Mouse (Mus musculus) urinary bladder, postnatal 25 days (tissue): ENCODE data around the gene Anks1b.

ENCODE experiments used
- DNase-seq: peaks from one replicate; pipeline ENCODE4 v3.0.0; 2022; ENCODE audit warnings: low spot score

Anks1b gene

DNA sequence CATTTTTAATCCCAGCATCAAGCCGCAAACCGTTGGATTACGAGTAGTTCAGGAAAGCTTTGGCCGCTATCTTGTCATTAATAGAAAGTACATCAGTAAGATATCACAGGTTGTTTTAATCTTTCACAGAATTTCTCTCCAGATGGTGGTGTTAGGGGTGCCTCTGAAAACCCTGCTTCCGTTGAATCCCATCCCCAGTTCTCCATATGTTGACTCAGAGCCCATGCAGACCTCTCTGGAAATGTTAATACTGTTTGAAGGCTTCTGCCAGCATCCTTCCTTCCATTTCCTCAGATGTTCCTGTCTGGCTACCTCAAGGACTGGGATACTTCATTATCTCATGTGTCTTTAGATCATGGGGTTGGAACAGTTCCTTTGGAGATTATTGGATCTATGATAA is 940.0 kb downstream of the Anks1b start:
- DNase-seq = no peak

DNA sequence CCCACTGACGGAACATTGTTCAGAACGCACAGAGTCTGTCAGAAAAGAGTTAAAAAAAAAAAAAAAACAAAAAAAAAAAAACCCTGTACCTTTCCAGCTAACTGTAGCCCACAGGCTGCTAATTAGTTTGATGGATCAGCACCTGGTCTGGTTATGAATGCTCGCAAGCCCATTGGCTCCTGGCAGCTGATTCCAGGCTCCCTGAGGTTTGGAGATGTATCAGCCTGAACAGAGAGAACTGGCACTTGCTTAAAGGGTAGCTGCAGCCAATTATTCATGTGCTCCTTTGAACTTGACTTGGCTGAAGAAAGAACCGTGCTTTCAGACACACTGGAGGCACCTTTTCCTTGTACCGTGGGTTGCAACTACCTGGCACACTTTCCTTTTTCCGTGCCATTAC is 941.1 kb downstream of the Anks1b start:
- no peak for DNase-seq

DNA sequence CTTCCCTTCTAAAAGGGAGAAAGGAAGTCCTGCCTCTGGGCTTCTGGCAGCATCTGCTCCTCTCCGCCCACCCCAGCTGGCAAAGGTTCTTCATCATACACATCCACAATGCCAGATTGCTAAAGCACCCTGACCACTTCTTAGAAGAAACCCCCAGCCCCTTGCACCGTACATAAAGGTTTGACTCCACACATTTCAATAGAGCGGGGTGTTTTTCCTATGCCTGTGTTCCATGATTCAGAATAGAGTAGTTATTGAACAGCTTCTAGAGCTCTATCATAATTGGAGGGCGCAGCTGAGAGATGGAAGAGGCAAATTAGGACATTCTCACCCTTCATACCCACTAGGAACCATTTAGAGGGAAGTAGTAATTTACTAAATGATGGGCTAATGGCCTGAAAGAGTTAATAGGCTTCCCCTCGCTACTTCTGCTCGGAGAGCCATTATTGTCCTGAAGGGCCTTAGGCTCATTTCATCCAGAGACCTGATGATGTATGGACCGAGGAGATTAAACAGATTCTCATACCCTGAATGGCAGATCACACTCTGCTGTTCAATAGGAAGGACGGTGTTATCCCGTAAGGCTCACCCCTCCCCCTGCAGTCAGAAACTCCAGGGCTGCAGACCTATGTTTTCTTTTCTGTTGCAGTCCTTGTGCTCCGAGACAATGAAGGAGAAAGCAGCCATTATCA is 945.1 kb downstream of the Anks1b start:
- no peak for DNase-seq

DNA sequence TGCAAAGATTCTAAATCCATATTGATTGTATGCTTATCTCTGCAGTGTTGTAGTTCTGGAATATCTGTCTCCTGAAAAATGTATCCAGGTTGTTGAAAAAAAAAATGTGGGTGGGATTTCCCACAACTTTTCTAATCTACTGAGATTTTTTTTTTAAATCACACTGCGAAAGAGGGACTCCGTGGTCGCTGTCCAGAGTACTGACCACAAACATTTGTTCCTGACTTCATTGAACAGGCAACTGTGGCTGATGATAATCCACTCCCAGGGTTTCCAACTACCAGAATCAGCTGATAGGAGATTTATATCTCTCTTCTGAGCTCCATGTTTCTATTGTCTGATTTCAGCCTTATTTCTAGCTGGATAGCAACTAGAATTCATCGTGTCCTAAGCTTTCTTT is 950.1 kb downstream of the Anks1b start:
- DNase-seq = no peak

DNA sequence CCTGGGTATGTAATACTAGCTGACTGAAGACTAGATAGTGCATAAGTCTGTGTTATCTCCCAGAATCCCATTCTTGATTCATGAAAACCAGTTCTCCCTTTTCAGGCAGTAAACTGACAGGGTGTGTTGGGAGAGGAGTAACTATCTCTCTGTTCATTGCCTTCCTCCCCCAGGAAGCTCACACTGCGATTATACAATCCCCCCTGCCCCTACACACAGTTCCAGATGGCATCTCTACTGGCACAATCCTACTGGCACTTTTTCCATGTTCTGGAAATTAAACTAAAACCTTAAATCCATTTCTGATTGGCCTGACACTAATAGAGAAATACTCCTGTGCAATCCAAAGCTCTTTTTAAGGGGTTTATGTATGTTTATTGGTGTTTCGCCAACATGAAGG is 951.4 kb downstream of the Anks1b start:
- DNase-seq = no peak

DNA sequence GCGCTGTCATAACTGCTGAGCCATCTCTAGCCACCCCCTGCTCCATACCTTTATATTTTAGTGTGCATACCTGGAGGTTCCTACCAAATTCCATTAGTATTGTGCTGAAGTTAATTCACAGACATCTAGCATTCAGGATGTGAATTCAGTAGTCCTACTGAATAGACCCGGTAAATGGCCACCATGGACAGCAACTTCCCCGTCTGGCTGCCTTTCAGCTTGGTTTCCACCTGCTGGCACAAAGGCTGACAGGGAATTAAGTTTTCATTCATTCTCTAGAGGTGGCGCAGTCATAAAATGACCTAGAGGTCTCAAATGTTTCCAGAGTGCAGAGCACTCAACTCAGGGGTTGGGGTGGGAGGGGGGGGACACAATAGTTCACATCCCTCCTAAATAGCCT is 953.6 kb downstream of the Anks1b start:
- no peak for DNase-seq

DNA sequence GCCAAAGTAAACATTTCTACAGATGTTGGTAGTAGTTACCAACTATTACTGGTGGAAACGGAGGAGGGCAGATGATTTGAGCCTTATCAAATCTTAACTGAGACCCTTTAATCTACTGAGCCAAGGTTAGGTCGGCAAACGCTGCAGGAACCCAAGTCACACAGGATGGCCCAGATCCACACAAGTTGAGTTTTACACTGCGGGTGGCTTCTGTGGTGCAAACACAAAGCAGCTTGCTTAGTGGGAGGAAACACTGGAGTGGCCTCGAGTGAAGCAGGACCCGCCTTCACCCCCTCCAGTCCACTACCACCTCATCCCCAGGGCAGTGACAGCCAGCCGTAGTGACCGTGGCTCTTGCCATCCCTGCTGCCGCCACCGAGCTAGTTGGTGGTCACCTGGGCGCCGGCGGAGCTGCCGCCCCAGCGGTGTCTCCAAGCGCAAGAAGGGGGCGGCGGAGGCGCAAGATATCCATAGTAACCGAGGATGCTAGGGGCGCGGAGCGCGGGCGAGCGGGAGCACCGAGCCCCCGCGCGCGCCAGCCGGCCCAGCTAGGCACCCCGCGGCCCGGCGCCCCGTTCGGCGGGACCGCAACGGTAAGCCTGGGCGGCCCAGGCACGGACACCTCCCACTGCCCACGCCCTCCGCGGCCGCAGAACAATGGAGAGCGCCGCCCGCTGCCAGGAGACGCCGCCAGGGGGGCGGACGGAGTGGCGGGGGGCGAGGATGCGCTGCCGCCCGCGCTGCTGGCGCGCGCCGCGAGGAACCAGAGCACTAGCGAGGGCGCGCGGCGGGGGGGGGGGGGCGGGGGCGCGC is 955.5 kb downstream of the Anks1b start:
- DNase-seq = no peak

DNA sequence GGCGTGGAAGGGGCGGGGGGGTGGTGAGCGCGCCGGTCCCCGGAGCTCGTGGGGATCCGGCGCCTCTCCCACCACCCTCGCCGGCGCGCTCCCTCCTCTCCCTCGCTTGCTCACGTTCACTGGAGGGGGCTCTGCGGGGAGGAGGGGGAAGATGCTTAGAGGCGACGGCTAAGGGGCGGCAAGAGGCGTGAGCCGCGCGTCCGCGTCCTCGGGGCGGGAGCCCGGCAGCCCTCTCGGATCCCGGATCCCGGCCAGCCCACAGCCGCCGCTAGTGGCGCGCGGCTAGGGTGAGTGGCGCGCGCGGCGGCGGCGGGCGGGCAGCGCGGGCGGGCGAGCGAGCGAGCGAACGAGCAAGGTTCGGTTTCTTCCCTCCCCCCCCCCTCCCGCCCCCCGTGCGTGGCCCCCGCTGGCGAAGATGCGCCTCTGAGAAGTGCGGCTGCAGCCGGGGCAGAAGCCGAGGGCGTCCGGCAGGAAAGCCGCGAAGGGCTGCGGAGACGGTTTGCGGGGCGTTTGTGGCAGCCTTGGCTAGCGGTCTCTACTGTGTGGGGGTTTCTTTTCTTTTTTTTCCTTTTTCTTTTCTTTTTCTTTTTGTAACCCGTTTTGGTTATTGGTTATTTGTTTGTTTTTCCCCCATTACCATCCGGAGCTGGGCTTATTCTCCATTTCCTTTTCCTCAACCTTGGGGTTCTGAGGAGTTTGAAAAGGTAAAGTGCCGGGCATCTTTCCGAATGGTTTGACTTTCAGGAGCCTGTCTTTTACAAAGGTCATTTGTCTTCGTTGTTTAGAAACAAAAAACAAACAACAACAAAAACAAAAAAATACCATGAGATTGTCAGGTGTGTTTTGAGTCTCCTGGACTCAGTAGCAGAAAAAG is 956.3 kb downstream of the Anks1b start:
- DNase-seq = no peak

DNA sequence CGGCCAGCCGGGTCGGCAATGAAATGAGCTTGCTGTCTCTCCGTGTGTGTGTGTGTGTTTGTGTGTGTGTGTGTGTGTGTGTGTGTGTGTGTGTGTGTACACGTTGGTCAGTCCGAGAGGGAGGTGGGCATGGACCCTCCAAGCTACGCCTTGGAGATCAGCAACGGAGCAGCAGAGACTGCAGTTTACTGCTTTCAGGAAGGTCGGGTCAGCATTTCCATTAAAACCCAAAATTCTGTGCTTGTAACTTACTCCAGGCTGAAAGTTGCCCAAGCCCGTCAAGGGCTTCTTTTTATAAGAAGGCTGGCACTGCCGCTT is 956.9 kb downstream of the Anks1b start:
- DNase-seq = no peak

DNA sequence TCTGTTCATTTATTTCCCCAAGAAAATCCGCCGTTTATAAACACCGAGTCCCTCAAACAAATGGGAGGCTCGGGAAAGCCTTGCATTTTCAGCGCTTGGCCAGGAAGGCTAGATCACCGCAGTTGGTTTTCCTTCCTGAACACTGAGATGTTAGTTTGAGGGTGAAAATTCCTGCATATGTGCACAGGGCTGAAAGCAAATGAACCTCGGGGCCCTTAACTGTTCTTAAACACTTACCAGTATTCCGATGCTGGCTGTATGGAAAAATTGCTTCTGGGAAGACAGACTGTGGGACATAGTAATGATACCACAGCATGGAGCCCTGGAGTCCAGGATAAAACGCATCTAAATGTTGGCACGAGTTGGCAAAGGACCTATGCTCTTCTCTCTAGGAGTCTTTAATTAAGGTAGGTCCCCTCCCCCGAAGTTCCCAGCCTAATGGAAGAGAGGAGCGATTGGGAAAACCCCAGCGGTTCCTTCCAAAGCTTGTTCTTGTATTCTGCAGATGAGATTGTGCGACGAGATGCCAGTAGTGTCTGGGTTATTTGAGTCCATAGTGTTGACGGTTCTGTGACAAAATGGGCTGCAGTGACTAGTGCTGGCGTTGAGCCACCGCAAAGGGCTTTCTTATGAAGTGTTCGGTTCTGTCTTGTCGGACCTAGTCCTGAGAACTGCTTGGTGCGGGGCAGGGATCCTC is 957.4 kb downstream of the Anks1b start:
- no peak for DNase-seq

DNA sequence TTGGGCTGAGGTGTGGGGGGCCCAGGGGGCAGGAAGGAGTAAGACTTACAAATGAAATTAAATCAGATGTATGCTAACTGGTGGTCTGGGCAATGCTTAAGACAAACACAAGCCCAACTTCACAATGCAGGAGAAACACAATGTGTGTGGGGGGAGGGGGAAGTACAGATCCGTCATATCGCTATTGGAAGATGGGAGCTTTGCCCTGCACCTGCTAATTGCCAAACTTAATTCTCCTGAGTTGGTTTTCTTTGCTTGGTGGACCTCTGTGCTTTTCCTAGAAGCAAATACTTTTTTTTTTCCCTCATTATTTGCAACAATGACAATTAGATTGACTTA is 957.9 kb downstream of the Anks1b start:
- DNase-seq = no peak

DNA sequence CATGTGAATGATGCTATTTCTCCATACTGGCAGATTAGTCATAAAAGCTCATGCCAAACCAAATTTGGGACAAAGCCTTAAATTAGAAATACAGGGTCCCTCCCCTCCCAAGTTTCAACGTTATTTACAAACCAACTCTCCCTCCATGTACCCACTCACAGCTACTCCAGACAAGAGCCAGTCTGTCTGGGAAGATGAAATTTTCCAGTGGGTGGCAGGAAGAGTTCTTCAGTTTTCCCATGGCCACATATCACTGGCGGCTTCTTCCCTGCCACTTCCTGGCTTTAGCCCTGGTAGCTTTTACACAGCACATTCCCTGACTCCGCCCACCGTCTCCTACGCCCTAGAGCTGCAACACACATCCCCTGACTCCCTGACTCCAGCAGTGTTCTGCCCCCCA is 961.0 kb downstream of the Anks1b start:
- no peak for DNase-seq

DNA sequence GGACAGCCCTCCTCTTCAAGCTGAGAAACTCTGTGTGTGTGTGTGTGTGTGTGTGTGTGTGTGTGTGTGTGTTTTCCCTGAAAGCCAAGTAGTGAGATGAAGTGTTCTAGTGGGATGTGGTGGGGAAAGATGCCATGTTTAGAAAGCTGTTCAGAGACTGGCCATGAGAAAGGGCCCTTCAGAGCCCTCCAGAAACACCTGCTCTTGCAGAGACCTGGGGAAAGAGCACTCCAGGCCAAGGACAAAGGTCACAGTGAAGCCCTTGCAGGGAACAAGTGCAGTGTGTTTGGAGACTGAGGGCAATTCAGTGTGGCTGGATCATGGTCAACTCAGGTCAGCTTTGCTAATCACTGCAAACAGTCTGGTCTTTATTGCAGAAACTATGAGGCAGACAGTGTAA is 961.9 kb downstream of the Anks1b start:
- no peak for DNase-seq

DNA sequence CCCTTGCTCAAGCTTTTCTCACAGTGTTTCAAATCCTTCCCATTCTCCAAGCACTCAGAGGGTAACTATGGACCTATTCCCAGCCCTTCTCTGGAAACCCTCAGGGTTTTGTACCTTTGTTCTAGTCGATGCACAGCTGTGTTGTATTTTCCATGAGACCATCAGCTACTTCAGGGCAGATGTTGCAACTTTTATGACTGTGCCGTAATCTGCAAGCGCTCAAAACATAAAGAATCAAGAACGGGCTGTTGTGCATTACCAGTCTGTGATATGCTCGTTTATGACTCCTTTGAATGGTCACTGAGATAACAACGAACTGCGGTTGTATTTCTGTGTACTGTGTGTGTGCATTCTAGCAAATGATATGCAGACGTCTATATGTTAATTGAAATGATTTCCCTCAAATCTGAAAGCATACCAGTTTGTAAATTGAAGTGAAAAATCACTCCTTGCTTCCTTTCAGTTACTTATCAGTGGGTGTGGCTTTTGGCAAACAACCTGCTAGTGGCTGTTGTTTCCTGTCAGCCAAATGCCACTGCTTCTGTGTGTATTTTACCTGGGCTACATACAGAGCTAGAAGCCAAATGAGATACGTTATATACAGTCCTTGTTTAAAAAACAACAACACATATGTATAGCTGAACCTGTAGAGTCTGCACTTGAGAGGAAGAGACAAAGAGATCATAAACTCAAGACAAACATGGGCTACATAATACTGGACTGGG is 966.5 kb downstream of the Anks1b start:
- DNase-seq = no peak

DNA sequence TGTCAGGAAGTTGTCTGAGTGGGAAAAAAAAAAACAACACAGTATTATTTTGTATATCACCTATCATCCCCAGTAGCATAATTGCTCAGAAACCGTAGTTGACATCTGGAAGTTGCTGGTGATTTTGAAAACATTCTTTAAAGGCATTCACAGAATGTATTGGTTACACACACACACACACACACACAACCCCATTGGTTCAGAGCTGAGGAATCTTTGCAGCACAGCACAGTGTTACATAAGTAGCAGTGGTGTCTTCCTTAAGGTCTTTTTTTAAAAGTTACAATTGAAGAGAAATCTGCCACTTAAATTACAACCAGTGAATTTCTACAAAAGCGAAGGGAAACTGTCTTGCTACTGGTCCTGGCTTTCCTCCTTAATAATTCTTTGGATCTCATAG is 969.1 kb downstream of the Anks1b start:
- no peak for DNase-seq

DNA sequence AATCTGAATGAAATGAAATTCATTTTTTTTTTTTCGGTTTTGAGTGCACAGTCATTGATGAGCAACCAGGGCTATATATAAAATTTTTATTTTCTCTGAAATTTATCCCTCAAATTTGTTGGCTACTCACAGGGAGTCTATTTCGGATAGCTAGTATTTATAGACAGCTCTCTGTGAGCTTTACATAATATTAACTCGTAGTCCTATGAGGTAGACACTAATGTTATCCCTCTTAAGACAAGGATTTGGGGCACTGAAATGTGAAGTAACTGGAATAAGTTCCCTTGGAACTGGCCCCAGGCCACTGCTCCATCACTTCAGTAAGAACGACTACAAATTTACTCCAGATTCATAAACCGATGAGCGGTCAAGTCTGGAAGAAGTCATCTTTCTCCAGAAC is 977.8 kb downstream of the Anks1b start:
- no peak for DNase-seq

DNA sequence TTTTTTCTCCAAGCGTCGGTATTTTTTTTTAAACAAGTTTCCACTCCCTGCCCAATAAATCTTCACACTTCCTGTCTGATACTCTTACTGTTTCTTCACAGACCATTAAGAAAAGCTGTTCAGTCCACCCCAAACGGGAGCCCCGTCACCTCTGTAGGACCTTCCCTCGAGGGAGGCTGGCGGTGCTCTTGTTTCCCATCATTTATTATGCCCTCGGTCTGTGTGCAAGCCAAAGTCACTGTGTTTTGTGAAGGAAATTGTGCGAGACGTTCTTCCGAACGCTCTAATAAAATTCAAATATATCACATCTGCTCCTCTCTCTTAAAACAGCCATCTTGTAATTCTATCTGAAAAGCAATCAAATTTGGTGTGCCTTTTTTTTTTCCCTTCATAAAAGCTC is 978.7 kb downstream of the Anks1b start:
- DNase-seq = no peak

DNA sequence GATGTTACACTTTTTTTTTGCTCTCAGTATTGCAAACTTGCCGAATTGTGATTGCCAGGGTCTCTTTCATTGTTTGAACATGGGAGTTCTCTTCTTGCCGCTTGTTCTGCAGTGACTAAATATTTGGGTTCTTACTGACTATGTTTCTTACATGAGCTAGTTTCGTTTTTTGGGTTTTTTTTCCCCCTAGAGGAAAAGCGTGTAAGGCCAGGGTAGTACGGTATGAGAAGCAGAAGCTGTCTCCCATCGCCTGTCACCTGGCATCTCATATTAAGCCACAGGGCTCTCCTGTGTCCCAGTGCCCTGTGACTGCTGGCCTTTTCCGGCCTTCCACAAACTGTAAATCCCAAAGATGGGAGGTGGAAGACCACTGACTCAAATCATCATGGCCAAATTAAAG is 979.1 kb downstream of the Anks1b start:
- DNase-seq = no peak

DNA sequence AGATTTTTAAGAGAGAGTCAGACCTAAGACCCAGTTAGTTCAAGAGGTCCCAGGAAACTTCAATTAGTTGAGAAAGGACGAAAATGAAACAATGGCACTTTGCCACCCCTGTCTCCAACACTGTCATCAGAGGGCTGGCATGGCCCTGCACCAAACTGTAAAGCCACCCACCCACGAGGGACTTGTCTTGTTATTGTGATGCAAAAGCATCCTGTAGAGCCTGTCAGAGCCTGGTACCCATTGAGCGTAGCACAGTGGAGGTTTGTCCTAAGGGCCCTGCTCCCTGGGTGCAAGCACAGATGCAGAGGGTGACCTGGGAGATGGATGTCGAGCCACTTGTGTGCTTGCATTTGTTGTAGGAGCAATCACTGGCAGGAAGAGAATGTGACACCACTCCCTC is 983.4 kb downstream of the Anks1b start:
- no peak for DNase-seq

DNA sequence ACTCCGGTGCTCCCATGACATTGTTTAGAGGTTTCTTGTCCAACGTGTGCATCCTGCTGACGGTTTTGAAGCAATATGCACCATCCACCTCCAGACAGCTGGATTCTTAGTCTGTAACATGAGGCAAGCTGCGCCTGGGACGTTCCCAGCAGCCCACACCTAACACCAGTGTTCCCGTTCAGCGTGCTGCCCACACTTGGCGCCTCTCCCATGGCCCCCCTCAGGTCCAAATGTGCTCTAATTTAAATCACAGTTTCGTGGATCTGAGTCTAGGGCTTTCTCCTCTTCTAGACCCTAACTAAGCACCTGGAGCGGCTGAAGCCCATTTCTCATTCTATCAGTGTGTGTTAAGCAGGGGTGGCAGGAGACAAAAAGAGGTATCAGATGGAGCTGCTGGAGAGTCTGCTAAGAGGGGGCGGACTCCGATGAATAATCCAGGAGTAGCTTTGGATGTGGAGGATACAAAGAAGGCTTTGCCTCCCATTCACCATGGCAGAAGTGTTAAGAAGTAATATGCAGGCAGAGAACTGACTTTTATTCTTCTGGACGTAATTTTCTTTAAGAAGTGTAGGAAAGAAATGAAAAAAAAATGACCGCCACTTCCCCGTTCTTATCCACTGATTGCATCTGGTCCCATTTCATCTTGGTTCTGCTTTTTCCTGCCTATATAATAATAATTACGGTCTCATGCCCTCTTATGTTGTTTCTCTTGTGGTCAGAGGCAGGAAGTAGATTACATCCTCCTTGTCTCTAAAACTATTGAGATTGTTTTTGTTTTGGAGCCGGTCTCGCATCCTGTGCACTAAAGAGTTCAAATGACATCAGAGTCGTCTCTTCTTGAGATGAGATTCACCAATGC is 986.6 kb downstream of the Anks1b start:
- DNase-seq = no peak
